26 mouse cellular contexts compared by ENCODE assay signal in genomic region chr2:129236526-129236925, GRCm38 (mm10). TPM values are rescaled to one million over a fixed set of nuclear protein-coding genes. Genes with fewer than 3 reads are reported as not detected.
DNase-seq lines count a peak whose midpoint lies in the region; ATAC-seq and TF ChIP-seq lines count a peak whose summit lies in the region.
"Had no signal": no experiment of that assay in that cellular context is flagged by ENCODE, and none has a peak within 500 bp of the region (broad histone marks: within the 10 kb centered on the region; RNA-seq: fewer than 3 reads in every experiment).

No protein-coding gene starts in this region.

- H3K9ac ChIP-seq in liver, embryonic 12.5 days = no peak overlapping the region
- H3K9ac ChIP-seq in liver, postnatal 0 days (replicated peaks) = no peak overlapping the region
- H3K9ac ChIP-seq in ES-E14 (ENCODE audit: insufficient read depth, low read depth, low read length, poor library complexity, severe bottlenecking) = peak overlapping the region; percentile 13; the same call in 1 of the 2 replicates
- H3K9ac ChIP-seq in liver, embryonic 13.5 days = peak overlapping the region; percentile 46
- H3K9ac ChIP-seq in intestine, embryonic 15.5 days = no peak overlapping the region
- H3K9ac ChIP-seq: embryonic facial prominence, embryonic 12.5 days; embryonic facial prominence, embryonic 15.5 days; forebrain, postnatal 0 days; hindbrain, embryonic 13.5 days had no signal

- H3K4me2 ChIP-seq in liver, embryonic 12.5 days = no peak overlapping the region
- no peak overlapping the region for H3K4me2 ChIP-seq in liver, postnatal 0 days (ENCODE audit: low read depth, low read length)
- H3K4me2 ChIP-seq in liver, embryonic 13.5 days = no peak overlapping the region
- H3K4me2 ChIP-seq in intestine, embryonic 15.5 days (replicated peaks) = no peak overlapping the region
- H3K4me2 ChIP-seq: embryonic facial prominence, embryonic 12.5 days; embryonic facial prominence, embryonic 15.5 days; heart, embryonic 11.5 days; hindbrain, embryonic 13.5 days had no signal

- 86% methylated on average over 4 of the region's 4 CpGs for WGBS in liver, embryonic 12.5 days (ENCODE audit: insufficient replicate concordance)
- WGBS in liver, postnatal 0 days (ENCODE audit: insufficient replicate concordance) = 82% methylated on average over 4 of the region's 4 CpGs
- WGBS in liver, embryonic 13.5 days (ENCODE audit: insufficient replicate concordance) = 89% methylated on average over 4 of the region's 4 CpGs
- 86% methylated on average over 4 of the region's 4 CpGs for WGBS in intestine, embryonic 15.5 days

- no peaks in the 10 kb centered on the region for H3K27me3 ChIP-seq in liver, embryonic 12.5 days (replicated peaks)
- H3K27me3 ChIP-seq in liver, postnatal 0 days (ENCODE audit: insufficient read depth, low read length) = no peaks in the 10 kb centered on the region
- H3K27me3 ChIP-seq in liver, embryonic 13.5 days = no peaks in the 10 kb centered on the region
- H3K27me3 ChIP-seq in intestine, embryonic 15.5 days (replicated peaks) = no peaks in the 10 kb centered on the region
- H3K27me3 ChIP-seq: embryonic facial prominence, embryonic 12.5 days; hindbrain, embryonic 13.5 days had no signal

- no peak overlapping the region for H3K4me3 ChIP-seq in liver, embryonic 12.5 days
- no peak overlapping the region for H3K4me3 ChIP-seq in liver, postnatal 0 days (ENCODE audit: low read depth, low read length)
- no peak overlapping the region for H3K4me3 ChIP-seq in ES-E14 (ENCODE audit: insufficient read depth in 1 of 2, low read depth in 1 of 2, low read length in 2 of 2, poor library complexity in 1 of 2, severe bottlenecking in 1 of 2)
- H3K4me3 ChIP-seq in liver, embryonic 13.5 days (replicated peaks) = no peak overlapping the region
- H3K4me3 ChIP-seq in intestine, embryonic 15.5 days (replicated peaks) = no peak overlapping the region
- H3K4me3 ChIP-seq: embryonic facial prominence, embryonic 12.5 days; embryonic facial prominence, embryonic 15.5 days; gastrocnemius, adult 2 months; hindbrain, embryonic 10.5 days; hindbrain, embryonic 13.5 days had no signal

- H3K4me1 ChIP-seq in liver, embryonic 12.5 days = peaks cover 85% of the 10 kb centered on the region
- H3K4me1 ChIP-seq in liver, postnatal 0 days (ENCODE audit: insufficient read depth) = peaks cover 35% of the 10 kb centered on the region
- peaks cover 4 to 8% of the 10 kb centered on the region in 2 experiments; a peak in 2 of 4 replicates for H3K4me1 ChIP-seq in ES-E14 (ENCODE audit: control insufficient read depth in 2 of 2, insufficient read depth in 2 of 2, low read length in 2 of 2, poor library complexity in 1 of 2)
- peaks cover 82% of the 10 kb centered on the region for H3K4me1 ChIP-seq in liver, embryonic 13.5 days (replicated peaks)
- 0 out of 2 replicates have a peak, but pooled peaks cover 8% of the 10 kb centered on the region for H3K4me1 ChIP-seq in intestine, embryonic 15.5 days (replicated peaks)
- H3K4me1 ChIP-seq: embryonic facial prominence, embryonic 15.5 days; hindbrain, embryonic 13.5 days had no signal

- in situ Hi-C loops in ES-E14 (cut with MboI; ENCODE audit: low sequenced_read_pairs in 2 of 2, unreplicated experiment in 2 of 2) = no loop called here

- no peaks in the 10 kb centered on the region for H3K9me3 ChIP-seq in liver, embryonic 12.5 days (replicated peaks)
- H3K9me3 ChIP-seq in liver, postnatal 0 days (ENCODE audit: low read length) = no peaks in the 10 kb centered on the region; the same call in 1 of the 2 replicates
- no peaks in the 10 kb centered on the region for H3K9me3 ChIP-seq in ES-E14 (ENCODE audit: control insufficient read depth, insufficient read depth, low read depth, low read length)
- H3K9me3 ChIP-seq in liver, embryonic 13.5 days (replicated peaks) = no peaks in the 10 kb centered on the region
- no peaks in the 10 kb centered on the region for H3K9me3 ChIP-seq in intestine, embryonic 15.5 days
- H3K9me3 ChIP-seq: embryonic facial prominence, embryonic 12.5 days; embryonic facial prominence, embryonic 15.5 days; hindbrain, embryonic 10.5 days; hindbrain, embryonic 13.5 days had no signal

- no peak for TF ChIP-seq EP300 in liver, postnatal 0 days (IDR thresholded peaks at IDR 0.05; ENCODE audit: low read depth)

- peak; percentile 70 for DNase-seq in heart, adult 11 months
- DNase-seq in heart, adult 8-10 months (ENCODE audit: low spot score) = no peak
- DNase-seq in liver, postnatal 0 days = no peak
- no peak for DNase-seq in ES-E14 (ENCODE audit: low read depth, low spot score)
- DNase-seq in liver, embryonic 13.5 days = no peak
- DNase-seq in adrenal gland, postnatal 10 days = no peak
- DNase-seq: adrenal gland, adult 8-10 months; cerebellum, adult 11 months; cerebellum, adult 2 months; cerebellum, adult 9-11 months; cerebellum, postnatal 25 days; forebrain, postnatal 0 days; gastrocnemius, adult 2 months; gastrocnemius, postnatal 14 days; heart, adult 18-20 months; heart, postnatal 36 days had no signal

- H3K36me3 ChIP-seq in liver, embryonic 12.5 days = no peaks in the 10 kb centered on the region
- H3K36me3 ChIP-seq in liver, postnatal 0 days (replicated peaks; ENCODE audit: insufficient read depth, low read length) = no peaks in the 10 kb centered on the region
- H3K36me3 ChIP-seq in ES-E14 (ENCODE audit: control insufficient read depth, insufficient read depth, low read length, poor library complexity, severe bottlenecking) = no peaks in the 10 kb centered on the region
- H3K36me3 ChIP-seq in liver, embryonic 13.5 days = no peaks in the 10 kb centered on the region
- no peaks in the 10 kb centered on the region for H3K36me3 ChIP-seq in intestine, embryonic 15.5 days
- H3K36me3 ChIP-seq: embryonic facial prominence, embryonic 12.5 days; embryonic facial prominence, embryonic 15.5 days; hindbrain, embryonic 10.5 days; hindbrain, embryonic 13.5 days had no signal

- ATAC-seq in liver, embryonic 12.5 days = no peak
- no peak for ATAC-seq in liver, postnatal 0 days
- no peak for ATAC-seq in liver, embryonic 13.5 days (ENCODE audit: low read depth)
- no peak for ATAC-seq in intestine, embryonic 15.5 days
- ATAC-seq: forebrain, embryonic 14.5 days; forebrain, postnatal 0 days; hindbrain, embryonic 16.5 days; intestine, embryonic 16.5 days had no signal

- TF ChIP-seq CTCF in liver, postnatal 0 days (IDR thresholded peaks at IDR 0.05; ENCODE audit: low read depth) = no peak

- H3K27ac ChIP-seq in liver, embryonic 12.5 days = peak overlapping the region; percentile 45
- no peak overlapping the region for H3K27ac ChIP-seq in liver, postnatal 0 days (ENCODE audit: low read depth)
- H3K27ac ChIP-seq in ES-E14 (ENCODE audit: insufficient read depth, low read depth, low read length, poor library complexity, severe bottlenecking) = no peak overlapping the region
- peak overlapping the region; percentile 74 for H3K27ac ChIP-seq in liver, embryonic 13.5 days
- no peak overlapping the region for H3K27ac ChIP-seq in intestine, embryonic 15.5 days
- H3K27ac ChIP-seq: embryonic facial prominence, embryonic 12.5 days; embryonic facial prominence, embryonic 15.5 days; gastrocnemius, adult 2 months; hindbrain, embryonic 10.5 days; hindbrain, embryonic 13.5 days had no signal

TF ChIP-seq in ES-E14, 5 proteins besides CTCF, POLR2A, EP300 and RAD21:
- no peak for TF ChIP-seq MAFK (IDR thresholded peaks at IDR 0.05; ENCODE audit: insufficient read depth, low read depth, low read length)
- no peak for TF ChIP-seq HCFC1 (IDR thresholded peaks at IDR 0.05; ENCODE audit: borderline replicate concordance, insufficient read depth, low read length)
TF ChIP-seq in ES-E14: peak in this region for 0.

RNA-seq across cellular contexts. Expression of gene Slc20a1, which starts 38.0 kb away (rescaled TPM):
- 10 to 100 TPM in 2 of 4 experiments, 1 to 10 TPM in 2; 7.6 to 13.2 (median 10.0) TPM for total RNA-seq in heart, adult 8-10 months (2022)
- 76.2 and 78.4 TPM in 2 replicates for polyA plus RNA-seq in liver, embryonic 12.5 days (2016; fragmentation: Nextera tagmentation; extraction: Ambion mirVana)
- polyA plus RNA-seq in liver, postnatal 0 days (2015; fragmentation: Nextera tagmentation; extraction: Ambion mirVana) = 20.2 and 24.9 TPM in 2 replicates
- total RNA-seq in ES-E14 (2012; rRNA removed) = 309 and 509 TPM in 2 replicates
- polyA plus RNA-seq in liver, embryonic 13.5 days (2015; fragmentation: Nextera tagmentation; extraction: Ambion mirVana) = 48.6 and 55.8 TPM in 2 replicates
- 10 to 100 TPM; 19.0 to 19.9 TPM for total RNA-seq in adrenal gland, postnatal 10 days (2021)
- 33.6 and 35.4 TPM in 2 replicates for polyA plus RNA-seq in intestine, embryonic 15.5 days (2015; fragmentation: Nextera tagmentation; extraction: Ambion mirVana)

Comparison
In these comparisons a context has a peak if more than half of its experiments do, and no peak if none do; other contexts are left out.
1. H3K27ac ChIP-seq: peak in liver, embryonic 12.5 days (single experiment) and liver, embryonic 13.5 days (single experiment); none in liver, postnatal 0 days (single experiment), ES-E14 (single experiment) and intestine, embryonic 15.5 days (single experiment).
2. H3K9ac ChIP-seq: peak in ES-E14 (single experiment) and liver, embryonic 13.5 days (single experiment); none in liver, embryonic 12.5 days (single experiment), liver, postnatal 0 days (single experiment) and intestine, embryonic 15.5 days (single experiment).